Mouse (Mus musculus) embryonic facial prominence, embryonic 10.5 days (tissue): Measurements from ENCODE around the gene Gm44511. TPM values are rescaled to one million over a fixed set of nuclear protein-coding genes. Genes with fewer than 3 reads are reported as not detected.

Experiments
- DNase-seq: peaks from one replicate; pipeline ENCODE4 v3.0.0-alpha.2; 2017; ENCODE audit warnings: low spot score
- H3K27ac ChIP-seq: fragments of 300-500 bp; sonication (generic); replicated peaks from 2 replicates; pipeline ENCODE4 v1.5.1; 2016; ENCODE audit warnings: mild to moderate bottlenecking
- H3K27me3 ChIP-seq: fragments of 300-500 bp; sonication (generic); replicated peaks from 2 replicates; pipeline ENCODE4 v1.6.1; 2016; ENCODE audit warnings: low read depth, mild to moderate bottlenecking; ENCODE audit not compliant: poor library complexity, severe bottlenecking
- H3K36me3 ChIP-seq: fragments of 300-500 bp; sonication (generic); replicated peaks from 2 replicates; pipeline ENCODE4 v1.6.1; 2016; ENCODE audit warnings: mild to moderate bottlenecking, moderate library complexity
- H3K4me1 ChIP-seq: fragments of 300-500 bp; sonication (generic); 2 replicates; pipeline ENCODE4 v1.6.1; 2016
- H3K4me3 ChIP-seq: fragments of 300-500 bp; sonication (generic); 2 replicates; pipeline ENCODE4 v1.5.1; 2016; ENCODE audit warnings: mild to moderate bottlenecking, moderate library complexity
- H3K9me3 ChIP-seq: fragments of 300-500 bp; sonication (generic); 2 replicates; pipeline ENCODE4 v1.6.1; 2016; ENCODE audit warnings: mild to moderate bottlenecking
- WGBS: fragments of 180-500 bp; shearing (Covaris S2); methylation state at CpG from one replicate; pipeline ENCODE4 v1.1.7; 2016; 5-methylcytosine and 5-hydroxymethylcytosine counted together
- polyA plus RNA-seq: library from polyadenylated mRNA; unstranded; fragments of >200 nt; fragmentation: Nextera tagmentation; extraction: Ambion mirVana; gene quantifications from 2 replicates; pipeline ENCODE4 v1.2.1, GENCODE M21; 2016

Gene Gm44511
- polyA plus RNA-seq: not detected in 2 replicates

DNA sequence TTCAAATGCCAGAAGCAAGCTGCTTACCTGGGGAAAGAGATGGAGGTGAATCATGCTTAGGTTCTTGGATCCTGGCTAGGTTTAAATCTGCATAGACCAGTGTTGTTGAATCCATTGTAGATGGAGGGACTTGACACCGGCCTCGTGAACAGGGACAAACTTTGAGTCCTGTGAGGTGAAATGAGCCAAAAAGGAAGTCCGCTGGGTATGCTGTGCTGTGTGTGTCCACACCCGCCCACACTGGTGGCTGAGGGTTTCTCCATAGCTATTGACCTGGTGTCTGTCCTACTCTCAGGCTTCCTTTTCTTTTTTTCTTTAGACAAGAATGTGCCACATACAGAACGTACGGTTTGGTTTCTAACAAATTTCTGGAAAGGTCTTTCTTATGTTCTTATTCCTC is at the start of gene Gm44511, which contains the start of gene Klrb1b:
Gene Gm44511, minus strand, starts transcription at position 184 of the 400 bp plus-strand sequence.
Gene Klrb1b, minus strand, starts transcription at position 200 of the 400 bp plus-strand sequence.
- 85% methylated on average over 6 of the region's 6 CpGs for WGBS
- no peak for DNase-seq
- Histone ChIP-seq H3K27me3 (no peaks in the 10 kb centered on the region), H3K27ac (no peak within 1 kb of the TSS), H3K36me3 (no peaks in the 10 kb centered on the region), H3K9me3 (no peaks in the 10 kb centered on the region), H3K4me1 (0 out of 2 replicates have a peak, but pooled peaks cover 3% of the 10 kb centered on the region), H3K4me3 (no peak within 1 kb of the TSS)

DNA sequence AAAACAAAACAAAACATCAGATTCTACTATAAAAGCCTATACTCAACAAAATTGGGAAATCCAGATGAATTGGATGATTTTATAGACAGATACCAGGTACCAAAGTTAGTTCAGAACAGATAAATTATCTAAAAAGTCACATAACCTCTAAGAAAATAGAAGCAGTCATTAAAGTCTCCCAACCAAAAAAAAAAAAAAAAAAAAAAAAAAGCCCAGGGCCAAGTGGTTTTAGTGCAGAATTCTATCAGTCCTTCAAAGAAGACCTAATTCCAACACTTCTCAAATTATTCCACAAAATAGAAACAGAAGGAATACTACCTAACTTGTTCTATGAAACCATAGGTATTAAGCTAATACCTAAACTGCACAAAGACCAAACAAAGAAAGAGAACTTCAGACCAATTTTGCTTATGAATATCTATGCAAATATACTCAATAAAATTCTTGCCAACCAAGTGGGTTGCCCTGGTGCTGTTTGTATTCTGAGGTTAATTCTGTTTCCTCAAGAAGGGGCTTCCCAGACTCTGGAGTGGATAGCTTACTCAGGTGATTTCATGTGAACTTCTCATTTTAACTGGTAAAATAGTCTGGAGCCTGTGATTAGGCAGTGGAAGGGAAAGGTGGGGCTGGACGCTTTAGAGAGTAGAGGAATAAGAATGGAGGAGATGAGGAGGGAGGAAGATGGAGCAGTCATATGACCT is 45.9 kb upstream of the Gm44511 start:
- no peak overlapping the region for H3K27ac ChIP-seq
- 91% methylated on average over 1 of the region's 1 CpGs for WGBS

DNA sequence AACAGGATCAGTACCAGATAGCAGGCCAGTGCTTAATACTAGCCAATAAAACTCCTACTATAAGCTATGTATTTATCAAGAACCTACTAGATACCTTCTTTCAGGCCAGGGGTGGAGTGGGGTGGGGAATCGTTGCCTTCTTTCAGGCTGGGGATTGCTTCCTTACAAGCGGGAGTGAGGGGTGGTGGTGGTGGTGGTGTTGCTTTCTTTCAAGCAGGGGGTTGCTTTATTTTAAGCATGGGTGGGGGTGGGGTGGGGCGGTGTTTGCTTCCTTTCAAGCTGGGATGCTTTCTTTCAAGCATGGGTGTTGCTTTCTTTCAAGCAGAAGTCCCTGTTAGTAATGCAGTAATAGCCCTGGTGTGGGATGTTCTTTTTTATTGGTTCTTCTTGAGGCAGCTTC is 42.7 kb upstream of the Gm44511 start:
- DNase-seq: no peak
- no peak overlapping the region for H3K27ac ChIP-seq
- no peaks in the 10 kb centered on the region for H3K9me3 ChIP-seq

More for the DNA sequence above, 45.9 kb upstream of the Gm44511 start:
- Histone ChIP-seq H3K36me3 (no peaks in the 10 kb centered on the region), H3K4me1 (peaks cover 5% of the 10 kb centered on the region; the same call in 1 of the 2 replicates), H3K9me3 (0 out of 2 replicates have a peak, but pooled peaks cover 2% of the 10 kb centered on the region), H3K27me3 (no peaks in the 10 kb centered on the region), H3K4me3 (no peak overlapping the region)
- no peak for DNase-seq

DNA sequence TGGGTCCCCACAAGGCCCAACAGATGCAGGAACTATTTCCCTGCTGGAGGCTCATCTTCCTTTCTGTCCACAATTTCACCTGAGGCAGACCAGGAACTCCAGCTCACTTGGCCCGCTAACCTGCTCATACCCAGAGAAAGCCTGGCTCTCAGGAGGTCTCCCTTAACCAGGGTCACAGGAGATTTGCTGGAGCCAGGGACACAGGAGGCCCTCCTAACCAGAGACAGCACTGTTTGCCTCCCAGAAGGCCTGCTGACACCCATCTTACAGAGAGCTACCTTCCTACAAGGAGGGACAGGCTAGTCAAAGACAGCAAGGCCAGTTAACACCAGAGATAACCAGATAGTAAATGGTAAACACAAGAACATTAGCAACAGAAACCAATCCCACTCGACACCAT is 31.9 kb upstream of the Gm44511 start:
- DNase-seq: no peak

More for the DNA sequence above, 42.7 kb upstream of the Gm44511 start:
- 14% methylated on average over 3 of the region's 3 CpGs for WGBS
- Histone ChIP-seq H3K4me3 (no peak overlapping the region), H3K27me3 (no peaks in the 10 kb centered on the region), H3K36me3 (no peaks in the 10 kb centered on the region), H3K4me1 (peaks cover 5% of the 10 kb centered on the region; the same call in 1 of the 2 replicates)

DNA sequence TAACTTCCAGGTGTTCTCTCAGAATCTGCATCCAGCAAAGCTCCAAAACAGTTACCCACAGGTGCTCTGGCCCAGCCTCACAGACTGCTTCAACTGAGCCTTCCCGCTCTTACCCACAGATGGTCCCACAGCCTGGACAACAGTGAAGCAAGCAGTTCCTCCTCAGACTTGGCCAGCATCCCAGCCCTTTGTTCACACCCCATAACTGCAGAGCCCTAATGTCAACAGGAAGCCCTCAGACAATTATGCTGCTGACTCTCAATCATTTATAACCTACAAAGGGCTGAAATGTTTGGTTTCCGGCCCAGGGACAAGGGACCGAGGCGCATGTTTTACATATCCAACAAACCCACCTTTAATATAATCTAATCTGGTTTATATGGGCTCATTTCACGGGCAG is 30.1 kb upstream of the Gm44511 start:
- no peak for DNase-seq

More for the DNA sequence above, 31.9 kb upstream of the Gm44511 start:
- Histone ChIP-seq H3K27ac (no peak overlapping the region), H3K36me3 (no peaks in the 10 kb centered on the region), H3K4me3 (no peak overlapping the region), H3K27me3 (no peaks in the 10 kb centered on the region), H3K9me3 (no peaks in the 10 kb centered on the region), H3K4me1 (peaks cover 8% of the 10 kb centered on the region; the same call in 1 of the 2 replicates)
- 86% methylated on average over 2 of the region's 2 CpGs for WGBS

DNA sequence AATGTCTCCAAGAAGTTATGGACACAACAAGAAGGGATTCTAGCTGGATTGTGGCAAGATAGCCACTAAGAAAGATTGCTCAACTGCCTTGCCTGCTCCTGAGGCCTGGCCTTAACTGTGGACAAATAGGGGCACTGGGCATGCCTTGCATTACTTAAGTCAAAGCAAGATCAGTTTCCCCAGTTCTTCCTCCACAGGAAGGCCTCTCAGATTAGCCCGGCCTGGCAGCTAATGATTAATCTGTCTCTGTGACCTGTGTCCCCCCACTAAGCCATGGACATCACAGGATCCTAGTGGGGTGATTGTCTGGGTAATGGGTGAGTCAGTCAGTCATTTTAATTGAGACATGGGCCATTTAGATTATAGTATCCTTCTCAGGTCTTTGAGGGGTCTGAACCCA is 29.4 kb upstream of the Gm44511 start:
- Histone ChIP-seq H3K27ac (no peak overlapping the region), H3K36me3 (no peaks in the 10 kb centered on the region), H3K27me3 (no peaks in the 10 kb centered on the region), H3K4me3 (no peak overlapping the region), H3K4me1 (peaks cover 8% of the 10 kb centered on the region; the same call in 1 of the 2 replicates), H3K9me3 (no peaks in the 10 kb centered on the region)
- 77% methylated on average over 1 of the region's 1 CpGs for WGBS
- no peak for DNase-seq

More for the DNA sequence above, 30.1 kb upstream of the Gm44511 start:
- no peak overlapping the region for H3K27ac ChIP-seq
- no peak overlapping the region for H3K4me3 ChIP-seq
- WGBS: 85% methylated on average over 5 of the region's 5 CpGs
- H3K4me1 ChIP-seq: peaks cover 8% of the 10 kb centered on the region; the same call in 1 of the 2 replicates
- no peaks in the 10 kb centered on the region for H3K36me3 ChIP-seq
- no peaks in the 10 kb centered on the region for H3K27me3 ChIP-seq
- no peaks in the 10 kb centered on the region for H3K9me3 ChIP-seq

DNA sequence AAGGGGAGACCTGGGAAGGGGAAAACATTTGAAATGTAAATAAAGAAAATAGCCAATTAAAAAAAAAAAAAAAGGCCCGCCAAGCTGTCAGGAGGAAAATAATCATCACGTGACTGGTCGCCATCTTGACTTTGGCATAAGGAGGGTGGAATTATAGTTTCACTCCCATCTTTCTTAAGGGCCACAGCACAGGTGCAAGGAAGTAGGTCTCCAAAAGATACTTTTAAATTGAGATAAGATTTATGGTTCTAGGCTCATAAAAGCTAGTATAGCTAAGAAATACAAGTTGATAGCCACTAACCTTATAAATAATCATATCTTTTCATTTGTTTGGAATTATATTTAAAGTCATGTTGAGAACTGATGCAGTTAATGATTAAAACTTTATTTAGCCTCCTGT is 28.8 kb upstream of the Gm44511 start:
- Histone ChIP-seq H3K36me3 (no peaks in the 10 kb centered on the region), H3K27ac (no peak overlapping the region), H3K4me1 (peaks cover 8% of the 10 kb centered on the region; the same call in 1 of the 2 replicates), H3K9me3 (no peaks in the 10 kb centered on the region), H3K4me3 (no peak overlapping the region), H3K27me3 (no peaks in the 10 kb centered on the region)
- WGBS: 93% methylated on average over 3 of the region's 3 CpGs
- DNase-seq: no peak

DNA sequence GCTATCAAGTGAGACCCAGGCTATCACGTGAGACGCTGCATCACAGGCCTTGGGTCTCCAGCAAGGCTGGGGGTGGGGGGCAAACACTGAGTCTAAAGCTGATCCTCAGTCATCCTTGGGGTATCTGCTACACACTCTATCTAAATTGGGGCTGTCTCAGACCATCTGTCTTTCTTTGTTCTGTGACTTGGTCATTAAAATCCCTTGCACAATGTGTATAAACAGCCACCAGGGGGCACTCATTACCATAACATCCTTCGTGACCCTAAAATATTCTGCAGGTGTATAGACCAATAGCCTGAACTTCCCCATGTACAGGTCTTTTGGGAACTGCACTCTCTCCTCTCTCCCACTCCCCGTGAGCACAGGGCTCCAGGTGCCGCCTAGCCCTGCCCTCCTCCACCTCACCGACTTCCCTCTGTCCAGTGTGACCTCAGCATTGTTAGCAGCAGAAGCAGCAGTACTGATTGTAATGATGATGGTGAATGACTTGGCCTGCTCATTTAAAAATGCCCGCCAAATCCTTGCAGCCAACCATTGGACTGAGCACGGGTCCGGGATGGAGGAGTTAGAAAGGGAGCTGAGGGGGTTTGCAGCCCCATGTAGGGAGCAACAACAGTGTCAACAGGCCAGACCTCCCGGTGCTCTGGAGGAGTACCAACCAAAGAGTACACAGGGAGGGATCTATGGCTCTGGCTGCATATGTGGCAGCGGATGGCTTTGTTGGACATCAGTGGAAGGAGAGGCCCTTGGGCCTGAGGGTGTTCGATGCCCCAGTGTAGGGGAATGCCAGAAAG is 28.1 kb upstream of the Gm44511 start:
- peak; percentile 74 for DNase-seq
- Histone ChIP-seq H3K4me1 (peaks cover 8% of the 10 kb centered on the region; the same call in 1 of the 2 replicates), H3K9me3 (no peaks in the 10 kb centered on the region), H3K27me3 (no peaks in the 10 kb centered on the region), H3K27ac (peak overlapping the region; percentile 68), H3K36me3 (no peaks in the 10 kb centered on the region), H3K4me3 (0 out of 2 replicates have a peak overlapping the region, but pooled peaks have one; percentile 14)
- 42% methylated on average over 12 of the region's 12 CpGs for WGBS

DNA sequence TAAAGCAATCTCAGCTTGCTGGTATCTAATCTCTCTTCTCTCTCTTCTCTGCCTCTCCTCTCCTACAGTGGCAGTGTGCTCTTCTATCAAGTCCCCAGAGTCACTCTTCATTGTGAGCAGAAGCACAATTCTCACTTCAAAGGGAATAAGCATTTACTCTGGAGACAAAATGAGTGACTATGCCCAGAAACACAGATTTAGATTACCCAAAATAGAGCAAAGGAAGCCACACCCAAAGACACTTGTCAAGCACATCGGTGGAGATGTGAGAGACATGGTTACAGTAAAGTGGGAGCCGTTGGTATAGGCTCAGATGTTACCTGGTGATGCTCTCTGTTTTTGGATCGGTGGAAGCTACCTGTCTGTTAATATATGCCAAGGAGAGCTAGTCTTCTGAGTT is 26.7 kb upstream of the Gm44511 start:
- no peak for DNase-seq
- Histone ChIP-seq H3K27ac (no peak overlapping the region), H3K27me3 (no peaks in the 10 kb centered on the region), H3K4me3 (no peak overlapping the region), H3K4me1 (peaks cover 8% of the 10 kb centered on the region; the same call in 1 of the 2 replicates), H3K9me3 (no peaks in the 10 kb centered on the region), H3K36me3 (no peaks in the 10 kb centered on the region)
- WGBS: 88% methylated on average over 3 of the region's 3 CpGs

DNA sequence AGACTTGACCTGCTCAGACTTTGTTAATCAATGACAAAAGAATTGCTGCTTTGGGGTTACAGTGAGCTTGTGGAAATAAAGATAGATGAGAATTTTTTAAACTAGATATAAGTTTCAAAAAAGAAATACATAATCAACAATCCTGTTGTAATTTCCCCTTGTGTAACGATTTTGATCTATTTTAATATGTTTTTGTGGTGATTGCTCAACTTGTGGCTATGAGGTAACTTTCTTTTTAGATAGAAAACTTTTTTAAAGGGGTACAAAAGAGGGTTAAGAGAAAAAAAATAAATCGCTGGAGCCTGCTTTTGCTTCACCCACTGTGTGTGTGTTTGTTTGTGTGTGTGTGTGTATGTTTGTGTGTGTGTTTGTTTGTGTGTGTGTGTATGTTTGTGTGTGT is 25.0 kb upstream of the Gm44511 start:
- 84% methylated on average over 2 of the region's 2 CpGs for WGBS
- no peaks in the 10 kb centered on the region for H3K36me3 ChIP-seq
- no peak for DNase-seq
- peaks cover 8% of the 10 kb centered on the region; the same call in 1 of the 2 replicates for H3K4me1 ChIP-seq
- no peaks in the 10 kb centered on the region for H3K9me3 ChIP-seq
- no peaks in the 10 kb centered on the region for H3K27me3 ChIP-seq
- no peak overlapping the region for H3K27ac ChIP-seq
- H3K4me3 ChIP-seq: no peak overlapping the region

DNA sequence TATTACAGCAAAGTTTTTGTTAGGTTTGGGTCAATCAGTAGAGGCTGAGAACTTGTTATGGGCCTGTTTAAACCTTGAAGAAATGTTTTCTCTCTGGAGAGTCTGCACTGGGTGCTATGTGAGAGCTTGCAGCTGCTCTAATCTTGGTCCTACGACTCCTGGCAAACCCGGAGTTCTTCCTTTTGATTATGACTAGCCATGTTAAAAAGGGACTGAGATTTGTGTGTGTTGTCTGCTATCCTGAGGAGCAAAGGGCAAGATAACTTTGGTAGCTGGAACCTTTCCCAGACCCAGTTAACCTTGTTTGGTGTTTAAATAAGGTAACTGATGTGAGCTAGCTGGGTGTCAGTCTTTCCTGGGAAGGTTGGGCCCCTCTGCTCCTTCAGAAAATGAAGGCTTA is 24.6 kb upstream of the Gm44511 start:
- no peak overlapping the region for H3K4me3 ChIP-seq
- H3K4me1 ChIP-seq: peaks cover 8% of the 10 kb centered on the region; the same call in 1 of the 2 replicates
- no peaks in the 10 kb centered on the region for H3K36me3 ChIP-seq
- H3K9me3 ChIP-seq: no peaks in the 10 kb centered on the region
- H3K27ac ChIP-seq: no peak overlapping the region
- 69% methylated on average over 2 of the region's 2 CpGs for WGBS
- DNase-seq: no peak
- H3K27me3 ChIP-seq: no peaks in the 10 kb centered on the region

DNA sequence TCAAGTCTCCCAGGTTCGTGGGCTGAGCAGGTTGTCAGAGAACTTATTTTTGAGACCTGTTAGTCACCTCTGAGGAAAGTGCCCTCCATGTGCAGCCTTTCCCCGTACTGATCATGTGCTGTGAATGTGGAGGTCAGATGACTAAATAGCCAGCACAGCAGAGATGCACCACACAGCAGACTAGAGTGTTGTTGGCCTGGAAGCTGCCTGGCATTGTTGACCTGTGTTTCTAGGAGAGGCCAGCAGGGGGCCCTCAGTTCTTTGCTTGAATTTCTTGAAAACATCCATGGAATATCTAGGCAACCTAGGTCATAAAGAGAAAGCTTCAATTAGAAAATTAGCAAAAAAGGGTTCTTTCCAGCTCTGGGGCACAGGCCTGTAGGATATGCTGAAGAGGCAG is 23.8 kb upstream of the Gm44511 start:
- H3K27ac ChIP-seq: no peak overlapping the region
- DNase-seq: peak; percentile 79
- no peaks in the 10 kb centered on the region for H3K27me3 ChIP-seq
- H3K4me3 ChIP-seq: no peak overlapping the region
- H3K36me3 ChIP-seq: no peaks in the 10 kb centered on the region
- no peaks in the 10 kb centered on the region for H3K9me3 ChIP-seq
- WGBS: 52% methylated on average over 2 of the region's 2 CpGs
- H3K4me1 ChIP-seq: peaks cover 13% of the 10 kb centered on the region; the same call in 1 of the 2 replicates
